Mouse (Mus musculus) kidney, adult 2 months (tissue): ENCODE measurements at regions not wholly inside any gene's neighbourhood (a gene's known extent, or its start where the extent isn't known, plus 50 kb on each side); places are given as distances from the start of the nearest gene placed in this dataset.

Experiments used
- CTCF ChIP-seq: fragments of 200-500 bp; conservative IDR thresholded peaks from 2 replicates; pipeline ENCODE4 v1.5.1; 2011; ENCODE audit warnings: low read depth, mild to moderate bottlenecking, control low read depth, low read length, moderate library complexity, mixed read lengths; ENCODE audit not compliant: insufficient read depth, insufficient read length
- POLR2A ChIP-seq: fragments of 200-500 bp; IDR thresholded peaks from one replicate; pipeline ENCODE4 v1.6.1; 2011; ENCODE audit warnings: low read depth, low read length, control low read depth

DNA sequence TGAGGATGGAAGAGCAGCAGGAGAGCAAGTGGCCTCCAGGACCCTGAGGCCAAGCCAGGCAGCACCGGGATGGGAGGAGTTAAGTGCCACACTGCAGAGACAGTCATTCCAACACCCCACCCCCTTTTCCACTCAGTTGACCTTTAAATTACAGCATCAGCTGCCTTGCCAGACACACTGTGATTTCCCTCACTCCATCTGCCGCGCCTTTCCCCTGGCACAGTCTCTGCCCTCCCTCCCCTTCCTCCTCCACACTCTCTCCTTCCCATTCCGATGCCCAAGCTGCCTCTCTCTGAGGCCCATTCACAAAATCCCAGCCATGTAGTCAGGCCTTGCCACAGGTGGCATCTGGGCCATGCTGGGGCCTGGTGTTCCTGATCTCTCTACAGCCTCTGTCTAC, 274.9 kb downstream of the Cyp26b1 start:
- TF ChIP-seq CTCF (no peak), POLR2A (no peak)
